Mouse (Mus musculus) midbrain, embryonic 11.5 days (tissue): ENCODE measurements around the gene Nup98. TPM values are rescaled to one million over a fixed set of nuclear protein-coding genes. Genes with fewer than 3 reads are reported as not detected.

Experiments
- ATAC-seq: fragments of 200-750 bp; cut with Nextera tagmentation; 2 replicates; pipeline ENCODE4 v1.8.0; 2017; ENCODE audit warnings: moderate TSS enrichment, moderate library complexity; ENCODE audit not compliant: low FRiP score
- DNase-seq: peaks from one replicate; pipeline ENCODE4 v3.0.0; 2015; ENCODE audit warnings: low spot score; ENCODE audit errors: missing footprints
- H3K27ac ChIP-seq: fragments of 300-500 bp; sonication (generic); 2 replicates; pipeline ENCODE4 v1.5.1; 2014; ENCODE audit warnings: low read depth, low read length
- H3K27me3 ChIP-seq: fragments of 300-500 bp; sonication (generic); 2 replicates; pipeline ENCODE4 v1.6.1; 2014; ENCODE audit warnings: mild to moderate bottlenecking, low read length, moderate library complexity, mixed read lengths; ENCODE audit not compliant: control insufficient read depth, insufficient read depth
- H3K36me3 ChIP-seq: fragments of 300-500 bp; sonication (generic); 2 replicates; pipeline ENCODE4 v1.6.1; 2014; ENCODE audit warnings: mild to moderate bottlenecking, low read length, moderate library complexity, mixed read lengths; ENCODE audit not compliant: control insufficient read depth, insufficient read depth
- H3K4me1 ChIP-seq: fragments of 300-500 bp; sonication (generic); 2 replicates; pipeline ENCODE4 v1.6.1; 2014; ENCODE audit warnings: low read length; ENCODE audit not compliant: control insufficient read depth, insufficient read depth
- H3K4me2 ChIP-seq: fragments of 300-500 bp; sonication (generic); 2 replicates; pipeline ENCODE4 v1.6.1; 2014; ENCODE audit warnings: mild to moderate bottlenecking, moderate library complexity
- H3K4me3 ChIP-seq: fragments of 300-500 bp; sonication (generic); 2 replicates; pipeline ENCODE4 v1.5.1; 2014; ENCODE audit warnings: low read depth, low read length
- H3K9ac ChIP-seq: fragments of 300-500 bp; sonication (generic); 2 replicates; pipeline ENCODE4 v1.6.1; 2014; ENCODE audit warnings: low read length
- H3K9me3 ChIP-seq: fragments of 300-500 bp; sonication (generic); 2 replicates; pipeline ENCODE4 v1.6.1; 2016; ENCODE audit warnings: low read length; ENCODE audit not compliant: control insufficient read depth
- WGBS: fragments of 180-500 bp; shearing (Covaris S2); extraction: QIAGEN DNeasy Blood & Tissue Kit; methylation state at CpG from one replicate; pipeline ENCODE4 v1.1.7; 2014; 5-methylcytosine and 5-hydroxymethylcytosine counted together
- polyA plus RNA-seq: library from polyadenylated mRNA; unstranded; fragments of >200 nt; fragmentation: Nextera tagmentation; extraction: Ambion mirVana; gene quantifications from 2 replicates; pipeline ENCODE4 v1.2.1, GENCODE M21; 2014

Nup98 gene
- polyA plus RNA-seq, 1 experiment from 2014 or later = 42.0 TPM

DNA sequence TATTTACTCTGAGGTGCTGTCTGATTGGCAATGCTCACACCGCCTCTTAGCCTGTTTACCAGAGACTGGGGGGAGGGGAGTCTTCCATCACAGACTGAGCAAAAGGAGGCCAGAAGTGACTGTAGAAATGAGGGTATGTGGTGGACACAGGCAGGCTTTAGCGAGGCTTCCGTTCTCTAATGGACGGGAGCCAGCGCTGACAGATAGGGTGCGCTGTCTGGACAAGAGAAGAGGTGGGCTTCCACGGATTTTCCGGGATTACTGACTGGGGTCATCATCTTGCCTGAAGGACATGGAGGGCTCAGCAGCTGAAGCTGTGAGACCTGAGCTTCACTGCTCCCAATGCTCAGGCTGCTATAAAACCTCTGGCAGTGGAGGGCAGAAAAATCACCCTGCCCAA is 107.7 kb downstream of the Nup98 start:
- no peaks in the 10 kb centered on the region; the same call in 1 of the 2 replicates for H3K27me3 ChIP-seq
- no peak overlapping the region for H3K9ac ChIP-seq
- H3K4me3 ChIP-seq = no peak overlapping the region
- 46% methylated on average over 8 of the region's 8 CpGs for WGBS
- H3K27ac ChIP-seq = no peak overlapping the region
- DNase-seq (peak; percentile 81), ATAC-seq (no peak)
- no peak overlapping the region for H3K4me2 ChIP-seq
- H3K4me1 ChIP-seq = peaks cover 15% of the 10 kb centered on the region
- no peaks in the 10 kb centered on the region for H3K9me3 ChIP-seq
- no peaks in the 10 kb centered on the region for H3K36me3 ChIP-seq

DNA sequence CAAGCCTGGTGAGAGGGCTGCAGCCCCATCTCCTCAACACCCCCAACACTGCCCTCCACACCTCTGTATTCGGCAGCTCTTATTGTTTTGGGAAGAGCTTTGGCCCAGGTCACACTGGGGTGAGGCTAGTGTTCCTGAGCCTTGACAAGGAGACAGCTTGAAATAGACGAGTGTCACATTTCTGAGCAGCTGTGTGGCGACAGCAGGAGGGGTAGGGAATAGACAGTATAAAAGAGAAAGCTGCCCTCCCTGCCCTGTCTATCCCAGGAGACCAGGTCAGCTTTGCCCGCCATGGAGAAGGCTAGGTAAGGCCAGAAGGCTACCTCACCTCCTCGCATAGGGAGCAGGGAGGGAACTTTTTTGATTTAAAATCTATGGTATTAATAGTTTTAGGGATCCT is 108.5 kb downstream of the Nup98 start, which contains the start of gene Art1:
Art1 (plus strand) TSS at position 257 of the 400 bp plus-strand sequence.
- Histone ChIP-seq H3K9ac (no peak within 1 kb of the TSS), H3K27ac (no peak within 1 kb of the TSS), H3K9me3 (no peaks in the 10 kb centered on the region), H3K4me1 (peaks cover 10% of the 10 kb centered on the region), H3K36me3 (no peaks in the 10 kb centered on the region), H3K27me3 (no peaks in the 10 kb centered on the region), H3K4me2 (no peak within 1 kb of the TSS; the same call in 1 of the 2 replicates), H3K4me3 (no peak within 1 kb of the TSS)
- DNase-seq (peak; percentile 66), ATAC-seq (no peak)
- WGBS = 42% methylated on average over 5 of the region's 5 CpGs

DNA sequence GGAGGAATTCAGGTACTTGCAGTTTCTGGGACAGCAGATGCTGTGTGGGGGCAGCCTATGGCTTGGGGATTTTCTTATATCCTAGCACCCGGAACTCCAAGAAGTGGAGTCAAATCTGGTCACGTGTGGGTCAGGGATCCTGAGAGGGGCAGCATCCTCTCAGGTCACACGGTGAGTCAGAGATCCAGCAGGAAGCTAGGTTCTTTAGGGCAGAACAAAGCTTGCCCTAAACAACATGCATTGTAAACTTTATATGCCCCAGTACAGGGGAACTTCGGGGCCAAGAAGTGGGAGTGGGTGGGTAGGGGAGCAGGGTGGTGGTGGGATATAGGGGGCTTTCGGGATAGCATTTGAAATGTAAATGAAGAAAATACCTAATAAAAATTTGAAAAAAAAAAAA is 109.1 kb downstream of the Nup98 start:
- Histone ChIP-seq H3K27ac (no peak overlapping the region), H3K9me3 (no peaks in the 10 kb centered on the region), H3K4me2 (no peak overlapping the region; the same call in 1 of the 2 replicates), H3K27me3 (no peaks in the 10 kb centered on the region), H3K36me3 (no peaks in the 10 kb centered on the region), H3K4me3 (no peak overlapping the region), H3K4me1 (peaks cover 10% of the 10 kb centered on the region), H3K9ac (no peak overlapping the region)
- DNase-seq = no peak
- 56% methylated on average over 5 of the region's 5 CpGs for WGBS
- ATAC-seq = no peak

DNA sequence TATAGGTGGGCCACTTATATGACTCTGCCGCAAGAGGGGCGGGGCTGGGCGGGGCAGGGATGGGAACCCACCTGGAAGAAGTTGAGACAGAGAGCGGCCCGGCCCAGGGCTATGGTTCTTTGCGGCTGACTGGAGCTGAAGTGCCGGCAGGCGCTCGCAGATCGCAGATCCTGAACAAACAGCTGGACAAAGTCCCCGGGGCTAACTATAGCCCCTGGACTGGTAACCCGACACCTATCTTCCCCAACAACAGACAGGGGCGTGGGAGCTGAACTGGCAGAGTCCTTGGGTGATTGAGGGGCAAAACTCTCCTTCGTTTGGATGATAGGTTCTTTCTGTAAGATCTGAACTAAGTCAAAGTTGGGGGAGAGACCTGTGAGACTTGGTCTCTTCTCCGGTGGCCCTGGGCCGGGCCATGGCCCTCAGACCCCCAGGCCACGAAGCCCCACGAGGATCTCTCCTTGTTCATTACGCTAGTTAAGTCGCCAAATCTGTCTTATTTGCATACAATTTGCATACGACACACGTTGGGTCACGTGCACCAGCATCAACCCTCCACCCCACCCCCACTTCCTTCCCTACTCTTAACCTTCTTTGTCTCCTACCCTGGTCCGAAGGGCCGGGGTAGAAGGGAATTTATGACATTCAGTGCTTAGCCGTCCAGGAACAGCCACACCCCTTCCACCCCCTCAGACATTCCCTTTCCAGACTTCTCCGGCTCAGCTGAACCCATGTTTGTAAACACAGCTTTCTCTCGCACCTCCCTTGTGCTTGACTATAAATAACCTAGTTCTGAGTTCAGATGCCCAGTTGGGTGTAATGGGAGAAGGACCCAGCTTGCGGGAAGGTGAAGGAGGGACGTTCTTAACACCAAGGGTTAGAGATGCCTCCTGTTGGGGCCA is 110.0 kb downstream of the Nup98 start:
- Histone ChIP-seq H3K36me3 (no peaks in the 10 kb centered on the region), H3K9me3 (no peaks in the 10 kb centered on the region), H3K9ac (peak overlapping the region; percentile 33; the same call in 1 of the 2 replicates), H3K4me1 (peaks cover 10% of the 10 kb centered on the region), H3K4me3 (peak overlapping the region; percentile 22), H3K27me3 (no peaks in the 10 kb centered on the region), H3K27ac (no peak overlapping the region), H3K4me2 (peak overlapping the region; percentile 49)
- 6% methylated on average over 30 of the region's 30 CpGs for WGBS
- DNase-seq (peak; percentile 92), ATAC-seq (peak; percentile 71)

DNA sequence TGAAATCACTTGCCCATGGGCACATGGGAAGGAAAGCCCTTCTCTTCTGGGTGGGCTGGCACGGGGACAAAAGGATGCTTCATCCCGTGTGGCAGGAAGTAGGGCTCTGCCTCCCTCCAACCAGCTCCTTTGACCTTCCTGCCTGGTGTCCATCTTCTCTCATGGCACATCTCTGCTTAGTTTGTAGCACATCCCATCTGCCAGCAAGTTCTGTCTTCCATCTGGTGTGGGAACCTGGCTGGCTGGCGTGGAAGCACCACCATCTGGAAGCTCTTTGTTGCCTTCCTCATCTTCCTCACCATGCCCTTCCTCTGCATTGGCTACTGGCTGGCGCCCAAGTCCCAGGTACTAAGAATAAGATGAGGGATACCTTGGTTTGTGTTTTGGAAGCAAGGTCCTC is 122.6 kb downstream of the Nup98 start:
- Histone ChIP-seq H3K27me3 (no peaks in the 10 kb centered on the region), H3K36me3 (peaks cover 2% of the 10 kb centered on the region), H3K9me3 (no peaks in the 10 kb centered on the region), H3K4me3 (no peak overlapping the region), H3K9ac (no peak overlapping the region), H3K4me1 (no peaks in the 10 kb centered on the region), H3K4me2 (no peak overlapping the region), H3K27ac (no peak overlapping the region)
- DNase-seq (no peak), ATAC-seq (no peak)
- WGBS = 89% methylated on average over 4 of the region's 4 CpGs

DNA sequence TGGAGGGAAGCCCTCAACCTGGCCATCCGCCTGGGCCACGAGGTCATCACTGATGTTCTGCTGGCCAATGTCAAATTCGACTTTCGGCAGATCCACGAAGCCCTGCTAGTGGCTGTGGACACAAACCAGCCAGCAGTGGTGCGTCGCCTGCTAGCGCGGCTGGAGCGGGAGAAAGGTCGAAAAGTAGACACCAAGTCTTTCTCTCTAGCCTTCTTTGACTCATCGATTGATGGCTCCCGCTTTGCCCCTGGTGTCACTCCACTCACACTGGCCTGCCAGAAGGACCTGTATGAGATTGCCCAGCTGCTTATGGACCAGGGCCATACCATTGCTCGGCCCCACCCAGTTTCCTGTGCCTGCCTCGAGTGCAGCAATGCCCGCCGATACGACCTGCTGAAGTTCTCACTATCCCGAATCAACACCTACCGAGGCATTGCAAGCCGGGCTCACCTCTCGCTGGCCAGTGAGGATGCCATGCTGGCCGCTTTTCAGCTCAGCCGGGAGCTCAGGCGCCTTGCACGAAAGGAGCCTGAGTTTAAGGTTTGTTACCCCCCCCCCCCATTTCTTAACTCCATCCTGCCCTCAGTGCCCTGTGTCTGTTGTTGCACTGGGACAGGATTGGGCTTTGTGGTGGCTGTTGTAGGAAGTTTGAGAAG is 125.8 kb downstream of the Nup98 start:
- Histone ChIP-seq H3K36me3 (peaks cover 19% of the 10 kb centered on the region), H3K4me2 (no peak overlapping the region), H3K9me3 (no peaks in the 10 kb centered on the region), H3K4me1 (no peaks in the 10 kb centered on the region), H3K4me3 (no peak overlapping the region), H3K27me3 (no peaks in the 10 kb centered on the region), H3K9ac (no peak overlapping the region), H3K27ac (no peak overlapping the region)
- 91% methylated on average over 26 of the region's 26 CpGs for WGBS
- no peak for ATAC-seq
- peak; percentile 79 for DNase-seq

DNA sequence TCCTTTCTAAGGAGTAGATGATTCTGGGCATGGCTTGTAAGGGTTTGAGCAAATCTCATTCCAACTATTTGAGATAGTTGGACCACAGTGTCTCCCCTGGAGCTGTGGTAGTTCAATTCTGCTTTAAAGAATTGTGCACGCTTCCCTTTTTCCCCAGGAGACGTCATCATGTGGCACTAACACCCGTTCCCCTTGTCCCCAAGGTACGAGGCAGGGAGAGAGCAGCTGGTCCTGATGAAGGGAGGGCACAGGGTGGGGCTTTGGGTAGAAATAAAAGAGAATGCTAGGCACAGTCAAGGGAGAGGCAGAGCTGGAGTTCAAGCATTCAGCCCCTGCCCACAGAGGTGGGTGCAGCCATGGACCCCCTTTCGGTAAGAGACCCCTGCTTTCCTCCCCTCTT is 127.2 kb downstream of the Nup98 start, which contains the start of gene Trpc2:
Trpc2 (plus strand) TSS at position 301 of the 400 bp plus-strand sequence.
- Histone ChIP-seq H3K27ac (no peak within 1 kb of the TSS), H3K4me1 (no peaks in the 10 kb centered on the region), H3K9ac (no peak within 1 kb of the TSS), H3K4me2 (no peak within 1 kb of the TSS), H3K27me3 (no peaks in the 10 kb centered on the region), H3K36me3 (peaks cover 24% of the 10 kb centered on the region), H3K4me3 (no peak within 1 kb of the TSS), H3K9me3 (no peaks in the 10 kb centered on the region)
- ATAC-seq (no peak), DNase-seq (no peak)
- WGBS = 90% methylated on average over 5 of the region's 5 CpGs

DNA sequence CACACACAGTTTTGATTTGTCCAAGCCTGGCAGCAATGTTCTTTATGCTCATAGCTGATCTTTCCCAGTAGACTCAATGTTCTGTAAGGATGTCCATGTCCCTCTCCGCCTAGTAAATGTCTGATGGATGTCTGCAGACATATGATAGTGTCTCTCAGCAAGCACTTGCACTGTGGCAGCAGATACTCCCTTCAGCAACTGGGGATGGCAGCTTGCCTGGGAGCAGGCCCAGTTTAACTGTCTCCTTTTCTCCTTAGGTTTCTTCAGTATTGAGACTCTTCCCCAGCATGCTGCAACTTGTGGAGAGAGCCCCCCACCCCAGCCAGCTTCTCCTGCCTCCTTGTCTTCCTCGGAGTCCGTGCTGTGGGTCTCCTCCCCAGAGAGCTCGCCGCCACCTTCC is 128.2 kb downstream of the Nup98 start:
- ATAC-seq (no peak), DNase-seq (no peak)
- Histone ChIP-seq H3K4me2 (no peak overlapping the region), H3K4me1 (no peaks in the 10 kb centered on the region), H3K27me3 (no peaks in the 10 kb centered on the region), H3K4me3 (no peak overlapping the region), H3K36me3 (peaks cover 24% of the 10 kb centered on the region), H3K27ac (no peak overlapping the region), H3K9ac (no peak overlapping the region), H3K9me3 (no peaks in the 10 kb centered on the region)
- 98% methylated on average over 5 of the region's 5 CpGs for WGBS

DNA sequence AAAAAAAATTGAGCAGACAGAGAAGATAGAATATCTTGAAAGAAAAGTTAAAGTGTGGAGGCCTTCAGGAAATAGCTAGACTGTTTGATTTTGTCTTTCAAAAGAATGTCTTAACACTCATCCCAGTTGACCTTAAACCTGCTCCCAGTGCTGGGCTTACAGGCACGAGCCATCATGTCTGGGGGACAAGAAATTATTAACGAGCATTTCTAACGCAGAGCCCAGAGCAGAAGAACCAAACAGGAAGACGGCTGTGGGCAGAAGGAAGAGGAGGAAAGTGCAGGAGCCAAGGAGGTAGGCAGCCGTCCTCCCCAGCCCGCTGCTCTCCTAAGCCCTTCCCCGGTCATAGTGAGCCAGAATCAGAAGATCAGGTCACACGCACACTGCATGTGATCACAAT is 129.7 kb downstream of the Nup98 start:
- H3K4me1 ChIP-seq = no peaks in the 10 kb centered on the region
- H3K4me3 ChIP-seq = no peak overlapping the region
- no peak overlapping the region for H3K4me2 ChIP-seq
- no peaks in the 10 kb centered on the region for H3K9me3 ChIP-seq
- 94% methylated on average over 8 of the region's 8 CpGs for WGBS
- H3K9ac ChIP-seq = no peak overlapping the region
- H3K36me3 ChIP-seq = peaks cover 29% of the 10 kb centered on the region
- ATAC-seq (no peak), DNase-seq (no peak)
- no peak overlapping the region for H3K27ac ChIP-seq
- no peaks in the 10 kb centered on the region for H3K27me3 ChIP-seq
